Mouse (Mus musculus): ENCODE results near the gene Itsn2.

DNA sequence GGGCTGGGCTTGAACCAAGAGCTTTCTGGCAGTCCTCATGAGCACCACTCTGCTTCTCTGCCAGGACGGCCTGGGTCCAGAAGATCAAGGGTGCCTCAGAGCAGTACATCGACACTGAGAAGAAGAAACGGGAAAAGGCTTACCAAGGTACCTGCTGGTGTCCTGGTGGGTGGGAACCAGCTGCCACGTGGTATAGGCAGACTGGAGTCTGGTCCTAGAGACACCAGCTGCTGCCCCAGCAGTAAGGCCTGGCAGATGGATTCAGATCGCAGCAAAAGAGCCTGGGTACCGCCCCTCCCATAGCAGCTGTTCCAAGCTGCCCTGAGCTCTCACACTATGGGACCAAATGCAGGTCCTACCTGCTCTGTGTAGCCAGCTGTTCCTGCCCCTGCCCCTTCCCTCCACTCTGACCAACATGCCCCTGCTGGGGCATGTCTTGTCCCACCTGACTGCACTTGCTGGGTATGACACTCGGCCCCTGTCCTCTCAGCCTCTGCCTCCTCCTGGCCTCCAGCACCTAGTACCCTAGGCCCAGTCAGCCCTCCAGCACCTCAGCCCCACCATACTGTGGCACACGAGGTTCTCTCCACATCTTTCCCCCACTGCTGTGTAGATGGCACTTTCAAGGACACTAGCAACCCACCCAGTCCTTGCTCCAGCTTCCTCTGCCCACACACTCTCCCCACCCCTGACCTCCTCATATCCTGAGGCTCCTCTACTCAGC, 116.6 kb downstream of the Itsn2 start:
- TF ChIP-seq CTCF (IDR thresholded peaks at IDR 0.05; ENCODE audit: insufficient read depth, low read length) (no peak), POLR2A (IDR thresholded peaks at IDR 0.05; ENCODE audit: borderline replicate concordance, extremely low read depth, low read depth, low read length) (no peak)

Measured in lung, adult 2 months (tissue).